13 mouse cellular contexts compared by ENCODE assay signal in the genomic region with DNA sequence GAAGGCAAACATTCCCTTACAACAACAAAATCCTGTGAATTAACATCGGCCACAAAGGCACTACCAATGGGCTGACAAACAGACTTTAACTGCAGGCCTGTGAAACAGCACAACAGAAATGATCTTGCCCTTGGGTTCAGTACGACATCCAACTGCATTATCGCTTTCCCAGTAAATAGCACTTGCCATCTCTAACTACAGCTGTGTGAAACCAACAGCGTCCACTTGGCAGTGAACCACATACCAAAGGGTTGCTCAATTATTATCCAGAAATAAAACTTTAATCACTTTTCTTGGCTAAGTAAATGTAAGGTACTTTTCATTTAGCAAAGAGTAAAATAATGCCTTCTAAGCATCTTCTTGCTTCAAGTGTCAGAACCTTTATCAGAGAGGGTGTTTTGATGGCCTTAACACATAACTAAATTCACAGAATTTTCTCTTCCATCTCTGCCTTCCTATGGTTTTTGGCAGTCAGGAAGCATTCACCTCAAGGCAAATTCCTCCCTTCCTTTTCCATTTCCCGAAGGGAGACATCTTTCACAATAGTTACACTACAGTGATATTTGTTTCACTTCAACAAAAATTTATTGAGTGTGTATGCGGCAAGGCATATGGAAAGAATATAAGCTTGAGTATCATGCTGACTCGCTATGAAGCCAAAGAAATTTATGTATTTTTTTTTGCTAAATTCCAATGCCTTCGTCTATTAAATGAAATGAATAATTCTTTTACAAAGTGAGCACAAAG.
DNase-seq lines count a peak whose midpoint lies in the region; ATAC-seq and TF ChIP-seq lines count a peak whose summit lies in the region.
"Had no signal": no experiment of that assay in that cellular context is flagged by ENCODE, and none has a peak within 500 bp of the region (broad histone marks: within the 10 kb centered on the region; RNA-seq: fewer than 3 reads in every experiment).

No protein-coding gene starts in this region.

- peak; percentile 96 for DNase-seq in heart, adult 11 months
- no peak for DNase-seq in heart, embryonic 10.5 days (ENCODE audit: low spot score)
- peak; percentile 7 for DNase-seq in 3134 (ENCODE audit: extremely low read depth, insufficient read length, low spot score)
- peak; percentile 67 for DNase-seq in gastrocnemius, adult 18-20 months (ENCODE audit: low spot score)
- peak; percentile 24 for DNase-seq in kidney, postnatal 10 days
- DNase-seq in stomach, postnatal 0 days (ENCODE audit: low spot score) = no peak
- no peak for DNase-seq in midbrain, embryonic 11.5 days (ENCODE audit: low spot score, missing footprints)
- DNase-seq: right cerebral cortex, adult 18-20 months had no signal

- no peak overlapping the region for H3K4me3 ChIP-seq in heart, embryonic 10.5 days
- no peak overlapping the region for H3K4me3 ChIP-seq in stomach, postnatal 0 days (ENCODE audit: low read depth, low read length)
- H3K4me3 ChIP-seq in neural tube, embryonic 15.5 days (replicated peaks) = no peak overlapping the region
- H3K4me3 ChIP-seq in midbrain, embryonic 11.5 days (ENCODE audit: low read depth, low read length) = no peak overlapping the region
- H3K4me3 ChIP-seq: embryonic facial prominence, embryonic 13.5 days; stomach, embryonic 15.5 days had no signal

- no peak overlapping the region for H3K27ac ChIP-seq in heart, embryonic 10.5 days
- no peak overlapping the region for H3K27ac ChIP-seq in stomach, postnatal 0 days (replicated peaks)
- H3K27ac ChIP-seq in neural tube, embryonic 15.5 days (replicated peaks) = no peak overlapping the region
- no peak overlapping the region for H3K27ac ChIP-seq in midbrain, embryonic 11.5 days (ENCODE audit: low read depth, low read length)
- H3K27ac ChIP-seq: embryonic facial prominence, embryonic 13.5 days; macrophage; stomach, embryonic 15.5 days had no signal

- no peaks in the 10 kb centered on the region for H3K27me3 ChIP-seq in heart, embryonic 10.5 days (ENCODE audit: insufficient read depth, poor library complexity, severe bottlenecking)
- H3K27me3 ChIP-seq in stomach, postnatal 0 days (ENCODE audit: control insufficient read depth, insufficient read depth, low read length) = no peaks in the 10 kb centered on the region
- no peaks in the 10 kb centered on the region for H3K27me3 ChIP-seq in neural tube, embryonic 15.5 days (replicated peaks)
- H3K27me3 ChIP-seq in midbrain, embryonic 11.5 days (ENCODE audit: control insufficient read depth, insufficient read depth, low read length) = no peaks in the 10 kb centered on the region
- H3K27me3 ChIP-seq: embryonic facial prominence, embryonic 13.5 days; stomach, embryonic 15.5 days had no signal

- H3K9ac ChIP-seq in stomach, postnatal 0 days (ENCODE audit: low read length) = no peak overlapping the region
- no peak overlapping the region for H3K9ac ChIP-seq in neural tube, embryonic 15.5 days (replicated peaks)
- no peak overlapping the region for H3K9ac ChIP-seq in midbrain, embryonic 11.5 days (ENCODE audit: low read length)
- H3K9ac ChIP-seq: embryonic facial prominence, embryonic 13.5 days; stomach, embryonic 15.5 days had no signal

- ATAC-seq in stomach, postnatal 0 days (ENCODE audit: low FRiP score, low TSS enrichment) = no peak
- ATAC-seq in neural tube, embryonic 15.5 days (ENCODE audit: low FRiP score) = no peak
- no peak for ATAC-seq in midbrain, embryonic 11.5 days (ENCODE audit: low FRiP score)
- ATAC-seq: hindbrain, embryonic 16.5 days had no signal

- H3K36me3 ChIP-seq in heart, embryonic 10.5 days = no peaks in the 10 kb centered on the region
- H3K36me3 ChIP-seq in stomach, postnatal 0 days (ENCODE audit: control insufficient read depth, insufficient read depth, low read length) = no peaks in the 10 kb centered on the region
- H3K36me3 ChIP-seq in neural tube, embryonic 15.5 days = no peaks in the 10 kb centered on the region
- no peaks in the 10 kb centered on the region for H3K36me3 ChIP-seq in midbrain, embryonic 11.5 days (ENCODE audit: control insufficient read depth, insufficient read depth, low read length)
- H3K36me3 ChIP-seq: embryonic facial prominence, embryonic 13.5 days; stomach, embryonic 15.5 days had no signal

- no peak for TF ChIP-seq EP300 in stomach, postnatal 0 days (optimal IDR thresholded peaks at IDR 0.05)

- TF ChIP-seq CTCF in stomach, postnatal 0 days (IDR thresholded peaks at IDR 0.05; ENCODE audit: low read depth) = no peak

- no peak overlapping the region for H3K4me2 ChIP-seq in stomach, postnatal 0 days (replicated peaks; ENCODE audit: low read depth)
- no peak overlapping the region for H3K4me2 ChIP-seq in neural tube, embryonic 15.5 days
- H3K4me2 ChIP-seq in midbrain, embryonic 11.5 days = no peak overlapping the region
- H3K4me2 ChIP-seq: embryonic facial prominence, embryonic 13.5 days; stomach, embryonic 15.5 days had no signal

- no peaks in the 10 kb centered on the region for H3K9me3 ChIP-seq in heart, embryonic 10.5 days
- no peaks in the 10 kb centered on the region for H3K9me3 ChIP-seq in stomach, postnatal 0 days (ENCODE audit: control insufficient read depth, low read length)
- no peaks in the 10 kb centered on the region for H3K9me3 ChIP-seq in neural tube, embryonic 15.5 days (replicated peaks)
- no peaks in the 10 kb centered on the region for H3K9me3 ChIP-seq in midbrain, embryonic 11.5 days (ENCODE audit: control insufficient read depth, low read length)
- H3K9me3 ChIP-seq: embryonic facial prominence, embryonic 13.5 days; stomach, embryonic 15.5 days had no signal

- WGBS in heart, embryonic 10.5 days = 89% methylated on average over 8 of the region's 8 CpGs
- 68% methylated on average over 8 of the region's 8 CpGs for WGBS in stomach, postnatal 0 days
- WGBS in neural tube, embryonic 15.5 days = 74% methylated on average over 8 of the region's 8 CpGs
- WGBS in midbrain, embryonic 11.5 days = 93% methylated on average over 8 of the region's 8 CpGs

- no peaks in the 10 kb centered on the region; the same call in 1 of the 2 replicates for H3K4me1 ChIP-seq in heart, embryonic 10.5 days
- H3K4me1 ChIP-seq in stomach, postnatal 0 days (replicated peaks; ENCODE audit: control insufficient read depth, insufficient read depth) = no peaks in the 10 kb centered on the region
- H3K4me1 ChIP-seq in neural tube, embryonic 15.5 days = no peaks in the 10 kb centered on the region
- H3K4me1 ChIP-seq in midbrain, embryonic 11.5 days (ENCODE audit: control insufficient read depth, insufficient read depth, low read length) = no peaks in the 10 kb centered on the region
- H3K4me1 ChIP-seq: stomach, embryonic 15.5 days had no signal

Comparison
In these comparisons a context has a peak if more than half of its experiments do, and no peak if none do; other contexts are left out.
1. DNase-seq: peak in heart, adult 11 months (single experiment), 3134 (single experiment), gastrocnemius, adult 18-20 months (single experiment) and kidney, postnatal 10 days (single experiment); none in heart, embryonic 10.5 days (single experiment), stomach, postnatal 0 days (single experiment) and midbrain, embryonic 11.5 days (single experiment).